Comparison of ENCODE assay signal across 15 mouse cellular contexts in genomic region chr3:108997284-108997683, GRCm38 (mm10). TPM values are rescaled to one million over a fixed set of nuclear protein-coding genes. Genes with fewer than 3 reads are reported as not detected.
A peak's percentile ranks its signal among the peaks of the same experiment; 100 is the strongest.
DNase-seq lines count a peak whose midpoint lies in the region; ATAC-seq and TF ChIP-seq lines count a peak whose summit lies in the region.
"Had no signal": no experiment of that assay in that cellular context is flagged by ENCODE, and none has a peak within 500 bp of the region (broad histone marks: within the 10 kb centered on the region; RNA-seq: fewer than 3 reads in every experiment).

No protein-coding gene starts in this region.

- no peak for TF ChIP-seq RAD21 in CH12.LX (IDR thresholded peaks at IDR 0.05; ENCODE audit: low read depth, low read length)

- TF ChIP-seq EP300 in CH12.LX (IDR thresholded peaks at IDR 0.05; ENCODE audit: low read length) = no peak

- WGBS in heart, embryonic 15.5 days = 40% methylated on average over 11 of the region's 11 CpGs

- H3K9ac ChIP-seq in CH12.LX (ENCODE audit: insufficient read depth, low read depth) = no peak overlapping the region
- H3K9ac ChIP-seq in heart, embryonic 15.5 days = no peak overlapping the region
- H3K9ac ChIP-seq: kidney, embryonic 15.5 days; midbrain, embryonic 15.5 days had no signal

- in situ Hi-C loops in CH12.LX (cut with MboI; ENCODE audit: low pct_ligation_motif_present, low pct_unique_long_range_greater_than_20kb, low sequenced_read_pairs) = no loop called here

- H3K27ac ChIP-seq in CH12.LX (ENCODE audit: insufficient read depth, low read depth) = no peak overlapping the region
- 0 out of 2 replicates have a peak overlapping the region, but pooled peaks have one; percentile 12 for H3K27ac ChIP-seq in heart, embryonic 15.5 days
- H3K27ac ChIP-seq: embryonic facial prominence, embryonic 10.5 days; kidney, embryonic 15.5 days; midbrain, embryonic 15.5 days had no signal

- H3K4me2 ChIP-seq in CH12.LX (ENCODE audit: insufficient read depth, low read depth, poor library complexity, severe bottlenecking) = peak overlapping the region; percentile 50
- H3K4me2 ChIP-seq in heart, embryonic 15.5 days = 0 out of 2 replicates have a peak overlapping the region, but pooled peaks have one; percentile 13
- H3K4me2 ChIP-seq: kidney, embryonic 15.5 days; midbrain, embryonic 15.5 days had no signal

- no peaks in the 10 kb centered on the region for H3K79me2 ChIP-seq in CH12.LX (replicated peaks; ENCODE audit: control insufficient read depth, extremely low read depth, insufficient read depth, poor library complexity, severe bottlenecking)

- TF ChIP-seq POLR2A in CH12.LX (IDR thresholded peaks at IDR 0.05; ENCODE audit: low read depth, low read length) = no peak

- H3K9me3 ChIP-seq in CH12.LX (replicated peaks; ENCODE audit: low read length) = no peaks in the 10 kb centered on the region
- H3K9me3 ChIP-seq in heart, embryonic 15.5 days (replicated peaks) = no peaks in the 10 kb centered on the region
- H3K9me3 ChIP-seq: embryonic facial prominence, embryonic 10.5 days; kidney, embryonic 15.5 days; midbrain, embryonic 15.5 days had no signal

- dilution Hi-C loops in CH12.LX (cut with MboI; ENCODE audit: extremely low pct_ligation_motif_present, extremely low pct_unique_long_range_greater_than_20kb, low sequenced_read_pairs) = no loop called here

- peak; percentile 6 for DNase-seq in embryo, embryonic 10 days (ENCODE audit: low spot score)
- DNase-seq in embryo, embryonic 9.5 days (ENCODE audit: extremely low spot score) = no peak
- DNase-seq in CH12.LX (ENCODE audit: extremely low read depth) = no peak
- peak; percentile 67 for DNase-seq in lung, postnatal 25 days (ENCODE audit: low spot score)
- no peak for DNase-seq in retina, embryonic 14.5 days (ENCODE audit: low spot score)
- no peak for DNase-seq in urinary bladder, postnatal 14 days (ENCODE audit: low spot score)
- DNase-seq in cerebellum, postnatal 4 days (ENCODE audit: low spot score in 2 of 2) = no peak
- DNase-seq: right cerebral cortex, adult 18-20 months; thymus, postnatal 4 days had no signal

- peak; percentile 60; the same call in 1 of the 2 replicates for ATAC-seq in heart, embryonic 15.5 days (replicated peaks; ENCODE audit: insufficient number of reproducible peaks, insufficient read depth, low FRiP score, low read depth)
- ATAC-seq: midbrain, embryonic 15.5 days had no signal

- H3K27me3 ChIP-seq in CH12.LX (replicated peaks) = no peaks in the 10 kb centered on the region
- H3K27me3 ChIP-seq in heart, embryonic 15.5 days = no peaks in the 10 kb centered on the region
- H3K27me3 ChIP-seq: kidney, embryonic 15.5 days; midbrain, embryonic 15.5 days had no signal

- TF ChIP-seq CTCF in CH12.LX (conservative IDR thresholded peaks at IDR 0.05 in 1 of 2, IDR thresholded peaks at IDR 0.05 in 1 of 2; ENCODE audit: low read depth in 2 of 2, low read length in 2 of 2) = no peak

- H3K4me1 ChIP-seq in CH12.LX (ENCODE audit: control insufficient read depth in 1 of 2, insufficient read depth in 2 of 2) = no peaks in the 10 kb centered on the region
- H3K4me1 ChIP-seq in heart, embryonic 15.5 days (replicated peaks) = no peaks in the 10 kb centered on the region
- H3K4me1 ChIP-seq: embryonic facial prominence, embryonic 10.5 days; kidney, embryonic 15.5 days; midbrain, embryonic 15.5 days had no signal

- peaks cover 0 to 12% of the 10 kb centered on the region in 2 experiments for H3K36me3 ChIP-seq in CH12.LX (replicated peaks in 1 of 2; ENCODE audit: control insufficient read depth in 1 of 2, insufficient read depth in 1 of 2, low read length in 1 of 2)
- no peaks in the 10 kb centered on the region for H3K36me3 ChIP-seq in heart, embryonic 15.5 days
- H3K36me3 ChIP-seq: midbrain, embryonic 15.5 days had no signal

- no peak overlapping the region for H3K4me3 ChIP-seq in CH12.LX (replicated peaks in 1 of 3; ENCODE audit: low read depth in 2 of 3, low read length in 2 of 3, poor library complexity in 1 of 3)
- H3K4me3 ChIP-seq in heart, embryonic 15.5 days = no peak overlapping the region
- H3K4me3 ChIP-seq: embryonic facial prominence, embryonic 10.5 days; kidney, embryonic 15.5 days; midbrain, embryonic 15.5 days had no signal

TF ChIP-seq in CH12.LX, 34 proteins besides CTCF, POLR2A, EP300 and RAD21:
- TF ChIP-seq ELF1 (IDR thresholded peaks at IDR 0.05; ENCODE audit: low read depth, low read length) (no peak), POLR2AphosphoS2 (IDR thresholded peaks at IDR 0.05; ENCODE audit: low read depth, low read length) (no peak)

RNA-seq across cellular contexts. Expression of gene Fam102b, which starts 30.1 kb away (rescaled TPM):
- total RNA-seq in CH12.LX (2012; rRNA removed) (2.6 and 2.8 TPM in 2 replicates), CH12.LX (2014; rRNA removed) (6.2 and 7.1 TPM in 2 replicates)
- polyA plus RNA-seq in CH12.LX (2012; ENCODE audit: insufficient read length, low read depth) = 3.6 and 4.3 TPM in 2 replicates
- 6.2 and 7.6 TPM in 2 replicates for polyA plus RNA-seq in heart, embryonic 15.5 days (2015; fragmentation: Nextera tagmentation; extraction: Ambion mirVana)

RNA-seq across cellular contexts. Expression of gene Gm9857, which starts 57.0 kb away (rescaled TPM):
- total RNA-seq in CH12.LX (2012; rRNA removed) (not detected in 2 replicates), CH12.LX (2014; rRNA removed) (not detected in 2 replicates)
- polyA plus RNA-seq in CH12.LX (2012; ENCODE audit: insufficient read length, low read depth) = not detected in 2 replicates
- polyA plus RNA-seq in heart, embryonic 15.5 days (2015; fragmentation: Nextera tagmentation; extraction: Ambion mirVana) = not detected in 2 replicates
- total RNA-seq: gastrocnemius, adult 18-20 months; left cerebral cortex, adult 8-10 months had no signal
- polyA plus RNA-seq: embryonic facial prominence, embryonic 10.5 days; kidney, embryonic 15.5 days; midbrain, embryonic 15.5 days had no signal

RNA-seq across cellular contexts. Expression of gene Henmt1, which starts 57.6 kb away (rescaled TPM):
- total RNA-seq in CH12.LX (2012; rRNA removed) (not detected in 2 replicates), CH12.LX (2014; rRNA removed) (not detected in 2 replicates)
- polyA plus RNA-seq in CH12.LX (2012; ENCODE audit: insufficient read length, low read depth) = 0.45 TPM in 1 of 2 replicates, not detected in the other
- polyA plus RNA-seq in heart, embryonic 15.5 days (2015; fragmentation: Nextera tagmentation; extraction: Ambion mirVana) = 0.25 TPM in 1 of 2 replicates, not detected in the other
- total RNA-seq: gastrocnemius, adult 18-20 months had no signal

Comparison
In these comparisons a context has a peak if more than half of its experiments do, and no peak if none do; other contexts are left out.
1. DNase-seq: peak in embryo, embryonic 10 days (single experiment) and lung, postnatal 25 days (single experiment); none in embryo, embryonic 9.5 days (single experiment), CH12.LX (single experiment), retina, embryonic 14.5 days (single experiment), urinary bladder, postnatal 14 days (single experiment) and cerebellum, postnatal 4 days (0 of 2).